Mouse (Mus musculus): ENCODE data around the gene Selplg.

The Selplg gene

GRCm38 (mm10) chr5:113855117-113855516, 22.7 kb upstream of the Selplg start:
- DNase-seq (ENCODE audit: low spot score in 2 of 2), result no peak

GRCm38 (mm10) chr5:113854494-113854893, 22.1 kb upstream of the Selplg start:
- peak; percentile 70 to 85 for DNase-seq (ENCODE audit: low spot score in 2 of 2)

- no peak for DNase-seq (ENCODE audit: low spot score in 2 of 2)
Observed at GRCm38 (mm10) chr5:113853541-113853940, 21.1 kb upstream of the Selplg start.

GRCm38 (mm10) chr5:113852463-113852862, 20.0 kb upstream of the Selplg start:
- no peak for DNase-seq (ENCODE audit: low spot score in 2 of 2)

GRCm38 (mm10) chr5:113850680-113851230, 18.3 kb upstream of the Selplg start:
- no peak for DNase-seq (ENCODE audit: low spot score in 2 of 2)

- DNase-seq (ENCODE audit: low spot score in 2 of 2), result no peak
Observed at GRCm38 (mm10) chr5:113847636-113848035, 15.2 kb upstream of the Selplg start.

GRCm38 (mm10) chr5:113846656-113847055, 14.2 kb upstream of the Selplg start:
- DNase-seq (ENCODE audit: low spot score in 2 of 2), result no peak

- DNase-seq (ENCODE audit: low spot score in 2 of 2), result no peak
Observed at GRCm38 (mm10) chr5:113845627-113846026, 13.2 kb upstream of the Selplg start.

GRCm38 (mm10) chr5:113844721-113845120, 12.3 kb upstream of the Selplg start:
- peak in 1 of 2 experiments; percentile 56 for DNase-seq (ENCODE audit: low spot score in 2 of 2)

GRCm38 (mm10) chr5:113844106-113844505, 11.7 kb upstream of the Selplg start:
- no peak for DNase-seq (ENCODE audit: low spot score in 2 of 2)

- DNase-seq (ENCODE audit: low spot score in 2 of 2), result no peak
Observed at GRCm38 (mm10) chr5:113842906-113843305, 10.5 kb upstream of the Selplg start.

- DNase-seq (ENCODE audit: low spot score in 2 of 2), result no peak
Observed at GRCm38 (mm10) chr5:113842244-113842643, 9.8 kb upstream of the Selplg start.

- DNase-seq (ENCODE audit: low spot score in 2 of 2), result no peak
Observed at GRCm38 (mm10) chr5:113841243-113842225, 9.1 kb upstream of the Selplg start.

GRCm38 (mm10) chr5:113840443-113840842, 8.0 kb upstream of the Selplg start:
- no peak for DNase-seq (ENCODE audit: low spot score in 2 of 2)

GRCm38 (mm10) chr5:113836961-113837360, 4.5 kb upstream of the Selplg start:
- DNase-seq (ENCODE audit: low spot score in 2 of 2), result no peak

- no peak for DNase-seq (ENCODE audit: low spot score in 2 of 2)
Observed at GRCm38 (mm10) chr5:113833316-113833947, 988 bp upstream of the Selplg start.

- DNase-seq (ENCODE audit: low spot score in 2 of 2), result no peak
Observed at GRCm38 (mm10) chr5:113831741-113832140, 703 bp downstream of the Selplg start.

GRCm38 (mm10) chr5:113830796-113831195, 1.6 kb downstream of the Selplg start:
- no peak for DNase-seq (ENCODE audit: low spot score in 2 of 2)

- no peak for DNase-seq (ENCODE audit: low spot score in 2 of 2)
Observed at GRCm38 (mm10) chr5:113830292-113830643, 2.2 kb downstream of the Selplg start.

GRCm38 (mm10) chr5:113829566-113830291, 2.7 kb downstream of the Selplg start:
- no peak for DNase-seq (ENCODE audit: low spot score in 2 of 2)

- DNase-seq (ENCODE audit: low spot score in 2 of 2), result no peak
Observed at GRCm38 (mm10) chr5:113828481-113828880, 4.0 kb downstream of the Selplg start.

- no peak for DNase-seq (ENCODE audit: low spot score in 2 of 2)
Observed at GRCm38 (mm10) chr5:113827991-113828411, 4.4 kb downstream of the Selplg start.

All from cerebellum, postnatal 4 days (tissue).